ENCODE assay signal across 30 mouse cellular contexts in genomic region chr4:148680505-148681067, GRCm38 (mm10). TPM values are rescaled to one million over a fixed set of nuclear protein-coding genes. Genes with fewer than 3 reads are reported as not detected.
A peak's percentile ranks its signal among the peaks of the same experiment; 100 is the strongest.
DNase-seq lines count a peak whose midpoint lies in the region; ATAC-seq and TF ChIP-seq lines count a peak whose summit lies in the region.
"Had no signal": no experiment of that assay in that cellular context is flagged by ENCODE, and none has a peak within 500 bp of the region (broad histone marks: within the 10 kb centered on the region; RNA-seq: fewer than 3 reads in every experiment).

No protein-coding gene starts in this region.

- peak; percentile 83 for ATAC-seq in liver, embryonic 11.5 days (replicated peaks; ENCODE audit: low FRiP score)
- ATAC-seq in liver, postnatal 0 days = peak; percentile 18; the same call in 1 of the 2 replicates
- ATAC-seq: hindbrain, embryonic 16.5 days; lung, postnatal 0 days had no signal

- H3K9me3 ChIP-seq in liver, embryonic 11.5 days (ENCODE audit: control insufficient read depth, low read length) = no peaks in the 10 kb centered on the region
- no peaks in the 10 kb centered on the region for H3K9me3 ChIP-seq in liver, postnatal 0 days (ENCODE audit: low read length)
- no peaks in the 10 kb centered on the region for H3K9me3 ChIP-seq in hindbrain, embryonic 10.5 days
- H3K9me3 ChIP-seq: forebrain, embryonic 12.5 days; neural tube, embryonic 12.5 days had no signal

- peak; percentile 39 for DNase-seq in ES-CJ7 (ENCODE audit: low read depth, low spot score)
- DNase-seq in c-Kit-positive CD71-positive TER-119-negative erythroid progenitor cells, embryonic 14.5 days (ENCODE audit: low read depth) = peak; percentile 41
- no peak for DNase-seq in liver, embryonic 11.5 days (ENCODE audit: low spot score)
- DNase-seq in liver, postnatal 0 days = no peak
- no peak for DNase-seq in heart, adult 9 months (ENCODE audit: low spot score in 2 of 2)
- no peak for DNase-seq in hindbrain, embryonic 10.5 days (ENCODE audit: low spot score)
- no peak for DNase-seq in thymus, postnatal 14 days
- no peak for DNase-seq in left cerebral cortex, adult 2 months (ENCODE audit: extremely low spot score in 1 of 2, low spot score in 2 of 2)
- DNase-seq: cerebellum, adult 11 months; cerebellum, adult 9-11 months; gastrocnemius, postnatal 36 days; kidney, adult 18-20 months; layer of hippocampus, adult 9-11 months; left cerebral cortex, postnatal 4 days; midbrain, embryonic 14.5 days; retina, postnatal 1 day; right cerebral cortex, postnatal 25 days; thymus, postnatal 36 days had no signal

- peaks cover 28% of the 10 kb centered on the region for H3K4me1 ChIP-seq in liver, embryonic 11.5 days (replicated peaks; ENCODE audit: control insufficient read depth, insufficient read depth, low read length)
- peaks cover 14% of the 10 kb centered on the region for H3K4me1 ChIP-seq in liver, postnatal 0 days (ENCODE audit: insufficient read depth)
- H3K4me1 ChIP-seq in hindbrain, embryonic 10.5 days (replicated peaks) = peaks cover 55% of the 10 kb centered on the region

- no peak for TF ChIP-seq CTCF in liver, postnatal 0 days (IDR thresholded peaks at IDR 0.05; ENCODE audit: low read depth)
- TF ChIP-seq CTCF in left cerebral cortex, adult 2 months (IDR thresholded peaks at IDR 0.05) = no peak

- H3K27ac ChIP-seq in liver, embryonic 11.5 days (ENCODE audit: low read depth, low read length) = peak overlapping the region; percentile 87
- H3K27ac ChIP-seq in liver, postnatal 0 days (ENCODE audit: low read depth) = no peak overlapping the region
- no peak overlapping the region for H3K27ac ChIP-seq in hindbrain, embryonic 10.5 days
- no peak overlapping the region for H3K27ac ChIP-seq in left cerebral cortex, adult 2 months
- H3K27ac ChIP-seq: forebrain, embryonic 12.5 days; kidney, postnatal 0 days; neural tube, embryonic 12.5 days had no signal

- no peak for TF ChIP-seq EP300 in liver, postnatal 0 days (IDR thresholded peaks at IDR 0.05; ENCODE audit: low read depth)

- no peak overlapping the region for H3K9ac ChIP-seq in liver, embryonic 11.5 days (ENCODE audit: low read depth, low read length)
- H3K9ac ChIP-seq in liver, postnatal 0 days (replicated peaks) = no peak overlapping the region
- H3K9ac ChIP-seq: forebrain, embryonic 12.5 days; neural tube, embryonic 12.5 days had no signal

- WGBS in liver, embryonic 11.5 days = 43% methylated on average over 1 of the region's 1 CpGs
- WGBS in liver, postnatal 0 days (ENCODE audit: insufficient replicate concordance) = 33% methylated on average over 1 of the region's 1 CpGs
- 85% methylated on average over 1 of the region's 1 CpGs for WGBS in hindbrain, embryonic 10.5 days

- peak overlapping the region; percentile 65 for H3K4me2 ChIP-seq in liver, embryonic 11.5 days
- H3K4me2 ChIP-seq in liver, postnatal 0 days (ENCODE audit: low read depth, low read length) = no peak overlapping the region
- H3K4me2 ChIP-seq: forebrain, embryonic 12.5 days had no signal

- no peaks in the 10 kb centered on the region for H3K36me3 ChIP-seq in liver, embryonic 11.5 days (ENCODE audit: control insufficient read depth, insufficient read depth, low read length)
- H3K36me3 ChIP-seq in liver, postnatal 0 days (replicated peaks; ENCODE audit: insufficient read depth, low read length) = no peaks in the 10 kb centered on the region
- H3K36me3 ChIP-seq in hindbrain, embryonic 10.5 days = no peaks in the 10 kb centered on the region
- H3K36me3 ChIP-seq: forebrain, embryonic 12.5 days; neural tube, embryonic 12.5 days had no signal

- H3K4me3 ChIP-seq in liver, embryonic 11.5 days (ENCODE audit: low read depth, low read length) = no peak overlapping the region; the same call in 1 of the 2 replicates
- H3K4me3 ChIP-seq in liver, postnatal 0 days (ENCODE audit: low read depth, low read length) = no peak overlapping the region
- H3K4me3 ChIP-seq in hindbrain, embryonic 10.5 days = no peak overlapping the region
- H3K4me3 ChIP-seq in left cerebral cortex, adult 2 months = no peak overlapping the region
- H3K4me3 ChIP-seq: forebrain, embryonic 12.5 days; neural tube, embryonic 12.5 days had no signal

- intact Hi-C loops in left cerebral cortex, adult 2 months (cut with DNase I) = loop anchor here (5.0 kb wide), 1 partner anchor 397 kb away; no protein-coding TSS in a partner anchor

- peaks cover 4% of the 10 kb centered on the region for H3K27me3 ChIP-seq in liver, embryonic 11.5 days (replicated peaks; ENCODE audit: control insufficient read depth, insufficient read depth, low read length)
- no peaks in the 10 kb centered on the region for H3K27me3 ChIP-seq in liver, postnatal 0 days (ENCODE audit: insufficient read depth, low read length)
- peaks cover 59% of the 10 kb centered on the region for H3K27me3 ChIP-seq in hindbrain, embryonic 10.5 days (ENCODE audit: insufficient read depth, poor library complexity, severe bottlenecking)
- H3K27me3 ChIP-seq: forebrain, embryonic 12.5 days had no signal

RNA-seq across cellular contexts. Expression of gene Gm572, which starts 37.5 kb away (rescaled TPM):
- not detected in 2 replicates for polyA plus RNA-seq in liver, embryonic 11.5 days (2014; fragmentation: Nextera tagmentation; extraction: Ambion mirVana)
- polyA plus RNA-seq in liver, postnatal 0 days (2015; fragmentation: Nextera tagmentation; extraction: Ambion mirVana) = not detected in 2 replicates
- polyA plus RNA-seq in hindbrain, embryonic 10.5 days (2016; fragmentation: Nextera tagmentation; extraction: Ambion mirVana) = not detected in 2 replicates
- total RNA-seq in left cerebral cortex, adult 2 months (2021) = not detected
- total RNA-seq: adrenal gland, postnatal 14 days; hematopoietic stem cell, adult 5-6 weeks; left cerebral cortex, adult 18-20 months; left cerebral cortex, postnatal 4 days; liver, adult 2 months had no signal
- polyA plus RNA-seq: cortical plate, adult 2 months; embryonic facial prominence, embryonic 11.5 days; forebrain, embryonic 12.5 days; hindbrain, embryonic 16.5 days; kidney, postnatal 0 days; large intestine, adult 2 months; liver, adult 2 months; lung, postnatal 0 days; midbrain, embryonic 14.5 days; neural tube, embryonic 12.5 days had no signal

RNA-seq across cellular contexts. Expression of gene Tardbp, which starts 53.8 kb away (rescaled TPM):
- polyA plus RNA-seq in liver, embryonic 11.5 days (2014; fragmentation: Nextera tagmentation; extraction: Ambion mirVana) = 226 and 230 TPM in 2 replicates
- polyA plus RNA-seq in liver, postnatal 0 days (2015; fragmentation: Nextera tagmentation; extraction: Ambion mirVana) = 73.4 and 76.7 TPM in 2 replicates
- 302 and 421 TPM in 2 replicates for polyA plus RNA-seq in hindbrain, embryonic 10.5 days (2016; fragmentation: Nextera tagmentation; extraction: Ambion mirVana)
- 100 to 1,000 TPM; 198 to 208 TPM for total RNA-seq in left cerebral cortex, adult 2 months (2021)

Comparison
In these comparisons a context has a peak if more than half of its experiments do, and no peak if none do; other contexts are left out.
1. DNase-seq: peak in ES-CJ7 (single experiment) and c-Kit-positive CD71-positive TER-119-negative erythroid progenitor cells, embryonic 14.5 days (single experiment); none in liver, embryonic 11.5 days (single experiment), liver, postnatal 0 days (single experiment), heart, adult 9 months (0 of 2), hindbrain, embryonic 10.5 days (single experiment), thymus, postnatal 14 days (single experiment) and left cerebral cortex, adult 2 months (0 of 2).